Mouse (Mus musculus) kidney, postnatal 0 days (tissue): Measurements from ENCODE around the gene Myo5c. TPM values are rescaled to one million over a fixed set of nuclear protein-coding genes. Genes with fewer than 3 reads are reported as not detected.

Experiments used
- ATAC-seq: fragments of 200-750 bp; cut with Nextera tagmentation; replicated peaks from 2 replicates; pipeline ENCODE4 v1.8.0; 2017; ENCODE audit warnings: low read depth, moderate number of reproducible peaks, moderate TSS enrichment, moderate library complexity; ENCODE audit not compliant: low FRiP score
- DNase-seq: peaks from one replicate; pipeline ENCODE4 v3.0.0-alpha.2; 2016; ENCODE audit warnings: low spot score
- H3K27ac ChIP-seq: fragments of 300-500 bp; sonication (generic); 2 replicates; pipeline ENCODE4 v1.5.1; 2014; ENCODE audit warnings: mild to moderate bottlenecking
- H3K27me3 ChIP-seq: fragments of 300-500 bp; sonication (generic); 2 replicates; pipeline ENCODE4 v1.6.1; 2014; ENCODE audit warnings: low read length, mixed read lengths; ENCODE audit not compliant: insufficient read depth
- H3K36me3 ChIP-seq: fragments of 300-500 bp; sonication (generic); 2 replicates; pipeline ENCODE4 v1.6.1; 2014; ENCODE audit warnings: low read length, mixed read lengths; ENCODE audit not compliant: insufficient read depth
- H3K4me1 ChIP-seq: fragments of 300-500 bp; sonication (generic); replicated peaks from 2 replicates; pipeline ENCODE4 v1.6.1; 2014; ENCODE audit warnings: antibody characterized with exemption, low read length, mixed read lengths; ENCODE audit not compliant: insufficient read depth
- H3K4me2 ChIP-seq: fragments of 300-500 bp; sonication (generic); 2 replicates; pipeline ENCODE4 v1.6.1; 2014; ENCODE audit warnings: mild to moderate bottlenecking, low read length, moderate library complexity, mixed read lengths
- H3K4me3 ChIP-seq: fragments of 300-500 bp; sonication (generic); replicated peaks from 2 replicates; pipeline ENCODE4 v1.5.1; 2014; ENCODE audit warnings: low read depth, low read length
- H3K9ac ChIP-seq: fragments of 300-500 bp; sonication (generic); 2 replicates; pipeline ENCODE4 v1.6.1; 2014; ENCODE audit warnings: low read depth, low read length
- H3K9me3 ChIP-seq: fragments of 300-500 bp; sonication (generic); replicated peaks from 2 replicates; pipeline ENCODE4 v1.6.1; 2016; ENCODE audit warnings: low read length, inconsistent platforms, mixed read lengths
- CTCF ChIP-seq: IDR thresholded peaks from 2 replicates; pipeline ENCODE4 v1.5.1; 2016; ENCODE audit warnings: antibody characterized with exemption, low read depth, mild to moderate bottlenecking, moderate library complexity
- WGBS: fragments of 180-500 bp; shearing (Covaris S2); extraction: QIAGEN DNeasy Blood & Tissue Kit; methylation state at CpG from one replicate; pipeline ENCODE4 v1.1.7; 2014; 5-methylcytosine and 5-hydroxymethylcytosine counted together
- polyA plus RNA-seq: library from polyadenylated mRNA; unstranded; fragments of >200 nt; fragmentation: Nextera tagmentation; extraction: Ambion mirVana; gene quantifications from 2 replicates; pipeline ENCODE4 v1.2.1, GENCODE M21; 2015

Gene Myo5c
- polyA plus RNA-seq, 1 experiment from 2014 or later = 2.4 TPM

GRCm38 (mm10) chr9:75347458-75347857, 115.6 kb downstream of the Myo5c start, which contains the start of gene Bcl2l10:
Bcl2l10 (plus strand) TSS chr9:75347758.
- Histone ChIP-seq H3K36me3 (0 out of 2 replicates have a peak, but pooled peaks cover 6% of the 10 kb centered on the region), H3K27ac (no peak within 1 kb of the TSS), H3K9ac (no peak within 1 kb of the TSS), H3K4me3 (no peak within 1 kb of the TSS), H3K4me2 (no peak within 1 kb of the TSS), H3K9me3 (no peaks in the 10 kb centered on the region), H3K4me1 (no peaks in the 10 kb centered on the region), H3K27me3 (no peaks in the 10 kb centered on the region)
- ATAC-seq = no peak
- no peak for DNase-seq
- no peak for TF ChIP-seq CTCF
- WGBS = 92% methylated on average over 5 of the region's 5 CpGs

GRCm38 (mm10) chr9:75348066-75348465, 116.2 kb downstream of the Myo5c start:
- no peaks in the 10 kb centered on the region for H3K27me3 ChIP-seq
- WGBS = 94% methylated on average over 17 of the region's 17 CpGs
- no peak overlapping the region for H3K4me2 ChIP-seq
- no peaks in the 10 kb centered on the region for H3K4me1 ChIP-seq
- no peak overlapping the region for H3K4me3 ChIP-seq
- H3K9ac ChIP-seq = no peak overlapping the region
- 0 out of 2 replicates have a peak, but pooled peaks cover 6% of the 10 kb centered on the region for H3K36me3 ChIP-seq
- no peak overlapping the region for H3K27ac ChIP-seq
- TF ChIP-seq CTCF = no peak
- H3K9me3 ChIP-seq = no peaks in the 10 kb centered on the region
- ATAC-seq = no peak
- DNase-seq = no peak

- Histone ChIP-seq H3K27ac (no peak overlapping the region), H3K27me3 (no peaks in the 10 kb centered on the region), H3K4me2 (no peak overlapping the region), H3K9ac (no peak overlapping the region), H3K4me1 (no peaks in the 10 kb centered on the region), H3K36me3 (0 out of 2 replicates have a peak, but pooled peaks cover 4% of the 10 kb centered on the region), H3K4me3 (no peak overlapping the region), H3K9me3 (no peaks in the 10 kb centered on the region)
- no peak for ATAC-seq
- WGBS = 83% methylated on average over 3 of the region's 3 CpGs
- TF ChIP-seq CTCF = no peak
- no peak for DNase-seq
Measured at GRCm38 (mm10) chr9:75348641-75349040, 116.8 kb downstream of the Myo5c start.

GRCm38 (mm10) chr9:75353094-75353493, 121.3 kb downstream of the Myo5c start:
- no peak for ATAC-seq
- no peaks in the 10 kb centered on the region for H3K36me3 ChIP-seq
- no peaks in the 10 kb centered on the region for H3K9me3 ChIP-seq
- H3K27me3 ChIP-seq = no peaks in the 10 kb centered on the region
- no peak overlapping the region for H3K9ac ChIP-seq
- H3K27ac ChIP-seq = no peak overlapping the region
- no peak for DNase-seq
- H3K4me2 ChIP-seq = no peak overlapping the region
- no peaks in the 10 kb centered on the region for H3K4me1 ChIP-seq
- WGBS = 73% methylated on average over 8 of the region's 8 CpGs
- no peak for TF ChIP-seq CTCF
- no peak overlapping the region for H3K4me3 ChIP-seq

Other genes with a start within 250 kb of the Myo5c start
- 360 and 366 TPM in 2 replicates for gene Arpp19, start 194.4 kb upstream of the Myo5c start, polyA plus RNA-seq
- 11.8 and 13.5 TPM in 2 replicates for gene Myo5a, start 161.0 kb upstream of the Myo5c start, polyA plus RNA-seq
- 35.0 and 37.6 TPM in 2 replicates for gene Gnb5, start 74.3 kb downstream of the Myo5c start, polyA plus RNA-seq
- not detected in 2 replicates for gene Bcl2l10, start 115.7 kb downstream of the Myo5c start, polyA plus RNA-seq
- gene Mapk6, start 178.0 kb downstream of the Myo5c start, polyA plus RNA-seq = 39.9 and 40.1 TPM in 2 replicates
- 31.4 and 36.6 TPM in 2 replicates for gene Leo1, start 209.5 kb downstream of the Myo5c start, polyA plus RNA-seq